Mouse (Mus musculus) ES-E14 (cell line): Measurements from ENCODE around the gene Ccnd3.

Source experiments
- MAFK ChIP-seq: IDR thresholded peaks from 2 replicates; pipeline ENCODE4 v1.6.1; 2014; ENCODE audit warnings: mild to moderate bottlenecking, low read depth, low read length, inconsistent platforms; ENCODE audit not compliant: insufficient read depth
- ZC3H11A ChIP-seq: IDR thresholded peaks from 2 replicates; pipeline ENCODE4 v1.6.1; 2012; ENCODE audit warnings: low read depth, mild to moderate bottlenecking, inconsistent platforms, low read length, borderline replicate concordance

- TF ChIP-seq ZC3H11A: no peak
- no peak for TF ChIP-seq MAFK
Observed at GRCm38 (mm10) chr17:47508012-47508608, 3.3 kb downstream of the Ccnd3 start.
